Mouse (Mus musculus): Measurements from ENCODE around the gene Ier5. TPM values are rescaled to one million over a fixed set of nuclear protein-coding genes. Genes with fewer than 3 reads are reported as not detected.

The Ier5 gene
- 5.0 and 5.5 TPM in 2 replicates for polyA plus RNA-seq (2015; fragmentation: Nextera tagmentation; extraction: Ambion mirVana)

- Histone ChIP-seq H3K9ac (peak within 1 kb of the TSS; percentile 99), H3K4me1 (replicated peaks) (peaks cover 26% of the 10 kb centered on the region), H3K4me2 (peak within 1 kb of the TSS; percentile 76), H3K27ac (peak within 1 kb of the TSS; percentile 89), H3K4me3 (peak within 1 kb of the TSS; percentile 94), H3K27me3 (no peaks in the 10 kb centered on the region), H3K9me3 (replicated peaks) (no peaks in the 10 kb centered on the region), H3K36me3 (no peaks in the 10 kb centered on the region)
- peak; percentile 95 for ATAC-seq (replicated peaks; ENCODE audit: insufficient number of reproducible peaks, insufficient read depth, low FRiP score, low read depth)
- WGBS = under 1% methylated on average over 40 of the region's 40 CpGs
These were observed at the start of gene Ier5 for GRCm38 (mm10) chr1:155099280-155099848. Ier5 (minus strand) TSS chr1:155099636.

GRCm38 (mm10) chr1:155147228-155147627, 47.8 kb upstream of the Ier5 start:
- Histone ChIP-seq H3K4me1 (replicated peaks) (peaks cover 8% of the 10 kb centered on the region), H3K27me3 (no peaks in the 10 kb centered on the region), H3K36me3 (no peaks in the 10 kb centered on the region), H3K27ac (no peak overlapping the region), H3K4me3 (no peak overlapping the region), H3K9me3 (replicated peaks) (no peaks in the 10 kb centered on the region), H3K4me2 (no peak overlapping the region), H3K9ac (no peak overlapping the region; the same call in 1 of the 2 replicates)
- 83% methylated on average over 2 of the region's 2 CpGs for WGBS
- no peak for ATAC-seq (replicated peaks; ENCODE audit: insufficient number of reproducible peaks, insufficient read depth, low FRiP score, low read depth)

- Histone ChIP-seq H3K4me3 (peak within 1 kb of the TSS; percentile 54), H3K36me3 (no peaks in the 10 kb centered on the region), H3K9ac (peak within 1 kb of the TSS; percentile 47), H3K27me3 (no peaks in the 10 kb centered on the region), H3K4me2 (peak within 1 kb of the TSS; percentile 58), H3K27ac (peak within 1 kb of the TSS; percentile 62; the same call in 1 of the 2 replicates), H3K9me3 (replicated peaks) (no peaks in the 10 kb centered on the region), H3K4me1 (replicated peaks) (peaks cover 8% of the 10 kb centered on the region)
- 33% methylated on average over 8 of the region's 8 CpGs for WGBS
- peak; percentile 93 for ATAC-seq (replicated peaks; ENCODE audit: insufficient number of reproducible peaks, insufficient read depth, low FRiP score, low read depth)
These were observed 47.1 kb upstream of the Ier5 start, which contains the start of gene Mr1 for GRCm38 (mm10) chr1:155146572-155146980. Mr1 (minus strand) TSS chr1:155146814.

- WGBS = 40% methylated on average over 6 of the region's 6 CpGs
- H3K4me3 ChIP-seq = peak overlapping the region; percentile 54
- no peaks in the 10 kb centered on the region for H3K36me3 ChIP-seq
- H3K27ac ChIP-seq = peak overlapping the region; percentile 62; the same call in 1 of the 2 replicates
- peaks cover 8% of the 10 kb centered on the region for H3K4me1 ChIP-seq (replicated peaks)
- no peaks in the 10 kb centered on the region for H3K9me3 ChIP-seq (replicated peaks)
- ATAC-seq (replicated peaks; ENCODE audit: insufficient number of reproducible peaks, insufficient read depth, low FRiP score, low read depth) = no peak
- H3K9ac ChIP-seq = peak overlapping the region; percentile 47; the same call in 1 of the 2 replicates
- H3K4me2 ChIP-seq = peak overlapping the region; percentile 58
- no peaks in the 10 kb centered on the region for H3K27me3 ChIP-seq
These were observed 46.2 kb upstream of the Ier5 start for GRCm38 (mm10) chr1:155145620-155146019.

GRCm38 (mm10) chr1:155140076-155140475, 40.6 kb upstream of the Ier5 start:
- Histone ChIP-seq H3K27me3 (no peaks in the 10 kb centered on the region), H3K4me1 (replicated peaks) (peaks cover 39% of the 10 kb centered on the region), H3K9me3 (replicated peaks) (no peaks in the 10 kb centered on the region), H3K27ac (no peak overlapping the region), H3K4me3 (no peak overlapping the region), H3K4me2 (no peak overlapping the region), H3K9ac (no peak overlapping the region), H3K36me3 (no peaks in the 10 kb centered on the region)
- no peak for ATAC-seq (replicated peaks; ENCODE audit: insufficient number of reproducible peaks, insufficient read depth, low FRiP score, low read depth)
- 56% methylated on average over 2 of the region's 2 CpGs for WGBS

GRCm38 (mm10) chr1:155138795-155139194, 39.4 kb upstream of the Ier5 start:
- H3K27me3 ChIP-seq = no peaks in the 10 kb centered on the region
- no peak for ATAC-seq (replicated peaks; ENCODE audit: insufficient number of reproducible peaks, insufficient read depth, low FRiP score, low read depth)
- no peak overlapping the region for H3K9ac ChIP-seq
- no peaks in the 10 kb centered on the region for H3K36me3 ChIP-seq
- no peak overlapping the region for H3K4me3 ChIP-seq
- peaks cover 48% of the 10 kb centered on the region for H3K4me1 ChIP-seq (replicated peaks)
- H3K9me3 ChIP-seq (replicated peaks) = no peaks in the 10 kb centered on the region
- WGBS = 71% methylated on average over 7 of the region's 7 CpGs
- 0 out of 2 replicates have a peak overlapping the region, but pooled peaks have one; percentile 35 for H3K27ac ChIP-seq
- H3K4me2 ChIP-seq = no peak overlapping the region

- no peak overlapping the region for H3K4me2 ChIP-seq
- 0 out of 2 replicates have a peak overlapping the region, but pooled peaks have one; percentile 64 for H3K27ac ChIP-seq
- WGBS = 29% methylated on average over 8 of the region's 8 CpGs
- H3K36me3 ChIP-seq = no peaks in the 10 kb centered on the region
- no peaks in the 10 kb centered on the region for H3K27me3 ChIP-seq
- H3K4me3 ChIP-seq = no peak overlapping the region
- H3K4me1 ChIP-seq (replicated peaks) = peaks cover 48% of the 10 kb centered on the region
- ATAC-seq (replicated peaks; ENCODE audit: insufficient number of reproducible peaks, insufficient read depth, low FRiP score, low read depth) = no peak
- no peaks in the 10 kb centered on the region for H3K9me3 ChIP-seq (replicated peaks)
- no peak overlapping the region for H3K9ac ChIP-seq
These were observed 35.4 kb upstream of the Ier5 start for GRCm38 (mm10) chr1:155134866-155135265.

GRCm38 (mm10) chr1:155127429-155127934, 28.0 kb upstream of the Ier5 start:
- H3K4me2 ChIP-seq = no peak overlapping the region
- H3K27me3 ChIP-seq = no peaks in the 10 kb centered on the region
- no peak overlapping the region for H3K9ac ChIP-seq
- whole genome bisulfite sequencing = 84% methylated on average over 5 of the region's 5 CpGs
- H3K4me3 ChIP-seq = no peak overlapping the region
- no peaks in the 10 kb centered on the region for H3K9me3 ChIP-seq (replicated peaks)
- peaks cover 5% of the 10 kb centered on the region for H3K4me1 ChIP-seq (replicated peaks)
- H3K36me3 ChIP-seq = no peaks in the 10 kb centered on the region
- ATAC-seq (replicated peaks; ENCODE audit: insufficient number of reproducible peaks, insufficient read depth, low FRiP score, low read depth) = no peak
- no peak overlapping the region for H3K27ac ChIP-seq

- Histone ChIP-seq H3K36me3 (no peaks in the 10 kb centered on the region), H3K27me3 (no peaks in the 10 kb centered on the region), H3K4me1 (replicated peaks) (peaks cover 8% of the 10 kb centered on the region), H3K4me3 (no peak overlapping the region), H3K4me2 (no peak overlapping the region), H3K27ac (no peak overlapping the region), H3K9me3 (replicated peaks) (no peaks in the 10 kb centered on the region), H3K9ac (no peak overlapping the region)
- no peak for ATAC-seq (replicated peaks; ENCODE audit: insufficient number of reproducible peaks, insufficient read depth, low FRiP score, low read depth)
- 69% methylated on average over 5 of the region's 5 CpGs for WGBS
These were observed 27.3 kb upstream of the Ier5 start for GRCm38 (mm10) chr1:155126716-155127115.

GRCm38 (mm10) chr1:155124397-155124796, 25.0 kb upstream of the Ier5 start:
- ATAC-seq (replicated peaks; ENCODE audit: insufficient number of reproducible peaks, insufficient read depth, low FRiP score, low read depth) = no peak
- H3K27ac ChIP-seq = no peak overlapping the region
- no peak overlapping the region for H3K4me2 ChIP-seq
- 85% methylated on average over 5 of the region's 5 CpGs for WGBS
- peaks cover 8% of the 10 kb centered on the region for H3K4me1 ChIP-seq (replicated peaks)
- no peak overlapping the region for H3K4me3 ChIP-seq
- H3K9ac ChIP-seq = no peak overlapping the region
- no peaks in the 10 kb centered on the region for H3K36me3 ChIP-seq
- no peaks in the 10 kb centered on the region for H3K9me3 ChIP-seq (replicated peaks)
- H3K27me3 ChIP-seq = no peaks in the 10 kb centered on the region

- Histone ChIP-seq H3K9me3 (replicated peaks) (no peaks in the 10 kb centered on the region), H3K4me3 (no peak overlapping the region), H3K9ac (no peak overlapping the region), H3K27ac (peak overlapping the region; percentile 49; the same call in 1 of the 2 replicates), H3K4me2 (0 out of 2 replicates have a peak overlapping the region, but pooled peaks have one; percentile 7), H3K4me1 (replicated peaks) (peaks cover 8% of the 10 kb centered on the region), H3K36me3 (no peaks in the 10 kb centered on the region), H3K27me3 (no peaks in the 10 kb centered on the region)
- WGBS = 65% methylated on average over 21 of the region's 21 CpGs
- ATAC-seq (replicated peaks; ENCODE audit: insufficient number of reproducible peaks, insufficient read depth, low FRiP score, low read depth) = peak; percentile 79; the same call in 1 of the 2 replicates
These were observed 22.8 kb upstream of the Ier5 start for GRCm38 (mm10) chr1:155121977-155122939.

All from heart, embryonic 15.5 days (tissue).